Mouse (Mus musculus): ENCODE results near the gene Ube2t.

- TF ChIP-seq POLR2A (IDR thresholded peaks at IDR 0.05; ENCODE audit: borderline replicate concordance, extremely low read depth, insufficient read depth, insufficient read length, poor library complexity, severe bottlenecking): no peak
- no peak for TF ChIP-seq CTCF (IDR thresholded peaks at IDR 0.05; ENCODE audit: borderline replicate concordance, extremely low read depth, insufficient read depth, insufficient read length)
Measured at GRCm38 (mm10) chr1:134936335-134936734, 26.0 kb upstream of the Ube2t start.

All from brain, embryonic 14.5 days (tissue).